Mouse (Mus musculus) liver, embryonic 14.5 days (tissue): ENCODE data around the gene Klk1.
A peak's percentile ranks its signal among the peaks of the same experiment; 100 is the strongest.

Source experiments
- CTCF ChIP-seq: IDR thresholded peaks from 2 replicates; pipeline ENCODE4 v1.5.1; 2016; ENCODE audit warnings: antibody characterized with exemption, low read depth, control low read depth
- EP300 ChIP-seq: IDR thresholded peaks from 2 replicates; pipeline ENCODE4 v1.6.1; 2016; ENCODE audit warnings: antibody characterized with exemption, low read depth

DNA sequence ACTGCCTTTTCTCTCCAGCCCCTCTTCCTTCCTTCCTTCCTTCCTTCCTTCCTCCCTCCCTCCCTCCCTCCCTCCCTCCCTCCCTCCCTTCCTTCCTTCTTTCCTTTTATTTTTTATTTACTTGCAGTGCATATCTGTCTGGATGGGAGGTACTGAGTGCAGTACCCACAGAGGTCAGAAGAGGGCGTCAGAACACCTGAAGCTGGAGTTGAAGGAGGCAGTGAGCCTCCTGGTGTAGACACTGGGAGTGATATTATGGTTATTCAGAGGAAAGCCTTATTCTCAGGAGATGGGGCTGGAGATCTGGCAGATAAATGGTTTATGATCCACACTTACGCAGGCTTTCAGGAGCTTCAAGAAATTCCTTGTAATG is 52.1 kb downstream of the Klk1 start:
- TF ChIP-seq CTCF = peak; percentile 56
- no peak for TF ChIP-seq EP300
